Mouse (Mus musculus): ENCODE results near the gene Ttyh2.

- TF ChIP-seq EP300 (IDR thresholded peaks at IDR 0.05; ENCODE audit: low read depth) (no peak), CTCF (IDR thresholded peaks at IDR 0.05; ENCODE audit: low read depth) (no peak)
Observed at GRCm38 (mm10) chr11:114675826-114676401, 683 bp downstream of the Ttyh2 start.

All from liver, postnatal 0 days (tissue).